Mouse (Mus musculus) hindbrain, embryonic 10.5 days (tissue): ENCODE measurements around the gene Ndufaf2. TPM values are rescaled to one million over a fixed set of nuclear protein-coding genes. Genes with fewer than 3 reads are reported as not detected.
A peak's percentile ranks its signal among the peaks of the same experiment; 100 is the strongest.

Experiments
- DNase-seq: peaks from one replicate; pipeline ENCODE4 v3.0.0-alpha.2; 2017; ENCODE audit warnings: low spot score
- H3K27ac ChIP-seq: fragments of 300-500 bp; sonication (generic); 2 replicates; pipeline ENCODE4 v1.5.1; 2016; ENCODE audit warnings: mild to moderate bottlenecking, moderate library complexity
- H3K27me3 ChIP-seq: fragments of 300-500 bp; sonication (generic); 2 replicates; pipeline ENCODE4 v1.6.1; 2016; ENCODE audit warnings: mild to moderate bottlenecking; ENCODE audit not compliant: poor library complexity, insufficient read depth, severe bottlenecking
- H3K36me3 ChIP-seq: fragments of 300-500 bp; sonication (generic); 2 replicates; pipeline ENCODE4 v1.6.1; 2016; ENCODE audit warnings: mild to moderate bottlenecking, moderate library complexity
- H3K4me1 ChIP-seq: fragments of 300-500 bp; sonication (generic); replicated peaks from 2 replicates; pipeline ENCODE4 v1.6.1; 2016; ENCODE audit warnings: mild to moderate bottlenecking
- H3K4me3 ChIP-seq: fragments of 300-500 bp; sonication (generic); 2 replicates; pipeline ENCODE4 v1.5.1; 2016; ENCODE audit warnings: mild to moderate bottlenecking, moderate library complexity
- H3K9me3 ChIP-seq: fragments of 300-500 bp; sonication (generic); 2 replicates; pipeline ENCODE4 v1.6.1; 2016; ENCODE audit warnings: mild to moderate bottlenecking, moderate library complexity
- WGBS: fragments of 180-500 bp; shearing (Covaris S2); methylation state at CpG from one replicate; pipeline ENCODE4 v1.1.7; 2016; 5-methylcytosine and 5-hydroxymethylcytosine counted together
- polyA plus RNA-seq: library from polyadenylated mRNA; unstranded; fragments of >200 nt; fragmentation: Nextera tagmentation; extraction: Ambion mirVana; gene quantifications from 2 replicates; pipeline ENCODE4 v1.2.1, GENCODE M21; 2016

Ndufaf2 gene
- polyA plus RNA-seq, 1 experiment from 2014 or later = 83.1 TPM

GRCm38 (mm10) chr13:108100700-108101099, 57.7 kb downstream of the Ndufaf2 start:
- Histone ChIP-seq H3K36me3 (no peaks in the 10 kb centered on the region), H3K27me3 (no peaks in the 10 kb centered on the region), H3K4me3 (no peak overlapping the region), H3K9me3 (no peaks in the 10 kb centered on the region), H3K27ac (no peak overlapping the region), H3K4me1 (no peaks in the 10 kb centered on the region)
- WGBS = 48% methylated on average over 2 of the region's 2 CpGs
- DNase-seq = no peak

- WGBS = 80% methylated on average over 7 of the region's 7 CpGs
- Histone ChIP-seq H3K9me3 (no peaks in the 10 kb centered on the region), H3K36me3 (no peaks in the 10 kb centered on the region), H3K4me1 (no peaks in the 10 kb centered on the region; the same call in 1 of the 2 replicates), H3K27me3 (no peaks in the 10 kb centered on the region), H3K4me3 (no peak overlapping the region), H3K27ac (no peak overlapping the region)
- no peak for DNase-seq
Measured at GRCm38 (mm10) chr13:108096446-108096845, 62.0 kb downstream of the Ndufaf2 start.

- H3K27ac ChIP-seq = no peak overlapping the region
- no peaks in the 10 kb centered on the region; the same call in 1 of the 2 replicates for H3K4me1 ChIP-seq
- 88% methylated on average over 7 of the region's 7 CpGs for WGBS
- H3K36me3 ChIP-seq = no peaks in the 10 kb centered on the region
- no peak overlapping the region for H3K4me3 ChIP-seq
- H3K27me3 ChIP-seq = no peaks in the 10 kb centered on the region
- no peak for DNase-seq
- no peaks in the 10 kb centered on the region for H3K9me3 ChIP-seq
Measured at GRCm38 (mm10) chr13:108095617-108096016, 62.8 kb downstream of the Ndufaf2 start.

GRCm38 (mm10) chr13:108094681-108095080, 63.7 kb downstream of the Ndufaf2 start:
- WGBS = 93% methylated on average over 5 of the region's 5 CpGs
- no peak overlapping the region for H3K4me3 ChIP-seq
- no peaks in the 10 kb centered on the region for H3K36me3 ChIP-seq
- H3K27ac ChIP-seq = no peak overlapping the region
- no peaks in the 10 kb centered on the region for H3K27me3 ChIP-seq
- no peak for DNase-seq
- H3K9me3 ChIP-seq = no peaks in the 10 kb centered on the region
- H3K4me1 ChIP-seq = no peaks in the 10 kb centered on the region; the same call in 1 of the 2 replicates

GRCm38 (mm10) chr13:108092290-108092689, 66.1 kb downstream of the Ndufaf2 start:
- 84% methylated on average over 7 of the region's 7 CpGs for WGBS
- Histone ChIP-seq H3K27ac (no peak overlapping the region), H3K9me3 (no peaks in the 10 kb centered on the region), H3K4me1 (no peaks in the 10 kb centered on the region; the same call in 1 of the 2 replicates), H3K36me3 (no peaks in the 10 kb centered on the region), H3K27me3 (no peaks in the 10 kb centered on the region), H3K4me3 (no peak overlapping the region)
- DNase-seq = no peak

GRCm38 (mm10) chr13:108086724-108087123, 71.7 kb downstream of the Ndufaf2 start:
- H3K27ac ChIP-seq = no peak overlapping the region
- no peak for DNase-seq
- H3K9me3 ChIP-seq = no peaks in the 10 kb centered on the region
- no peaks in the 10 kb centered on the region for H3K27me3 ChIP-seq
- H3K36me3 ChIP-seq = no peaks in the 10 kb centered on the region
- H3K4me1 ChIP-seq = no peaks in the 10 kb centered on the region
- 76% methylated on average over 4 of the region's 4 CpGs for WGBS
- H3K4me3 ChIP-seq = no peak overlapping the region

GRCm38 (mm10) chr13:108086036-108086435, 72.4 kb downstream of the Ndufaf2 start:
- H3K27ac ChIP-seq = no peak overlapping the region
- no peaks in the 10 kb centered on the region for H3K4me1 ChIP-seq
- 88% methylated on average over 5 of the region's 5 CpGs for WGBS
- no peak for DNase-seq
- no peaks in the 10 kb centered on the region for H3K9me3 ChIP-seq
- H3K36me3 ChIP-seq = no peaks in the 10 kb centered on the region
- H3K4me3 ChIP-seq = no peak overlapping the region
- no peaks in the 10 kb centered on the region for H3K27me3 ChIP-seq

GRCm38 (mm10) chr13:108084086-108084485, 74.3 kb downstream of the Ndufaf2 start:
- 98% methylated on average over 4 of the region's 4 CpGs for WGBS
- H3K27me3 ChIP-seq = no peaks in the 10 kb centered on the region
- no peak overlapping the region for H3K27ac ChIP-seq
- DNase-seq = no peak
- no peaks in the 10 kb centered on the region for H3K36me3 ChIP-seq
- H3K4me3 ChIP-seq = no peak overlapping the region
- no peaks in the 10 kb centered on the region for H3K9me3 ChIP-seq
- H3K4me1 ChIP-seq = no peaks in the 10 kb centered on the region

GRCm38 (mm10) chr13:108077901-108078300, 80.5 kb downstream of the Ndufaf2 start:
- H3K27ac ChIP-seq = no peak overlapping the region
- H3K27me3 ChIP-seq = no peaks in the 10 kb centered on the region
- no peaks in the 10 kb centered on the region for H3K9me3 ChIP-seq
- H3K4me3 ChIP-seq = no peak overlapping the region
- no peaks in the 10 kb centered on the region for H3K4me1 ChIP-seq
- DNase-seq = no peak
- H3K36me3 ChIP-seq = no peaks in the 10 kb centered on the region
- 93% methylated on average over 4 of the region's 4 CpGs for WGBS

- Histone ChIP-seq H3K9me3 (no peaks in the 10 kb centered on the region), H3K36me3 (no peaks in the 10 kb centered on the region), H3K4me1 (no peaks in the 10 kb centered on the region), H3K27ac (no peak overlapping the region), H3K4me3 (no peak overlapping the region), H3K27me3 (no peaks in the 10 kb centered on the region)
- 91% methylated on average over 6 of the region's 6 CpGs for WGBS
- no peak for DNase-seq
Measured at GRCm38 (mm10) chr13:108077476-108077875, 80.9 kb downstream of the Ndufaf2 start.

GRCm38 (mm10) chr13:108070171-108070570, 88.3 kb downstream of the Ndufaf2 start:
- peaks cover 9% of the 10 kb centered on the region for H3K4me1 ChIP-seq
- WGBS = 95% methylated on average over 10 of the region's 10 CpGs
- 0 out of 2 replicates have a peak, but pooled peaks cover 4% of the 10 kb centered on the region for H3K27me3 ChIP-seq
- no peaks in the 10 kb centered on the region for H3K36me3 ChIP-seq
- H3K27ac ChIP-seq = no peak overlapping the region
- no peak overlapping the region for H3K4me3 ChIP-seq
- no peak for DNase-seq
- H3K9me3 ChIP-seq = no peaks in the 10 kb centered on the region

- Histone ChIP-seq H3K36me3 (no peaks in the 10 kb centered on the region), H3K9me3 (no peaks in the 10 kb centered on the region), H3K4me1 (peaks cover 18% of the 10 kb centered on the region), H3K27ac (no peak overlapping the region), H3K27me3 (0 out of 2 replicates have a peak, but pooled peaks cover 4% of the 10 kb centered on the region), H3K4me3 (no peak overlapping the region)
- 85% methylated on average over 4 of the region's 4 CpGs for WGBS
- DNase-seq = no peak
Measured at GRCm38 (mm10) chr13:108069151-108069550, 89.3 kb downstream of the Ndufaf2 start.

GRCm38 (mm10) chr13:108066021-108066420, 92.4 kb downstream of the Ndufaf2 start:
- Histone ChIP-seq H3K9me3 (no peaks in the 10 kb centered on the region), H3K27ac (0 out of 2 replicates have a peak overlapping the region, but pooled peaks have one; percentile 88), H3K4me3 (no peak overlapping the region), H3K36me3 (no peaks in the 10 kb centered on the region), H3K27me3 (0 out of 2 replicates have a peak, but pooled peaks cover 4% of the 10 kb centered on the region), H3K4me1 (peaks cover 43% of the 10 kb centered on the region)
- DNase-seq = no peak
- whole genome bisulfite sequencing = 97% methylated on average over 2 of the region's 2 CpGs

- Histone ChIP-seq H3K9me3 (no peaks in the 10 kb centered on the region), H3K27me3 (0 out of 2 replicates have a peak, but pooled peaks cover 4% of the 10 kb centered on the region), H3K4me1 (peaks cover 56% of the 10 kb centered on the region), H3K36me3 (no peaks in the 10 kb centered on the region), H3K27ac (peak overlapping the region; percentile 88), H3K4me3 (no peak overlapping the region)
- WGBS = 43% methylated on average over 6 of the region's 6 CpGs
- DNase-seq = peak; percentile 28
Measured at GRCm38 (mm10) chr13:108064331-108064730, 94.1 kb downstream of the Ndufaf2 start.
